8 mouse cellular contexts compared by ENCODE assay signal in genomic region chr1:93825771-93826539, GRCm38 (mm10). TPM values are rescaled to one million over a fixed set of nuclear protein-coding genes. Genes with fewer than 3 reads are reported as not detected.
DNase-seq lines count a peak whose midpoint lies in the region; ATAC-seq and TF ChIP-seq lines count a peak whose summit lies in the region.

No protein-coding gene starts in this region.

- H3K4me3 ChIP-seq in forebrain, embryonic 14.5 days (ENCODE audit: low read depth, low read length): peak overlapping the region; percentile 42
- H3K4me3 ChIP-seq in limb, embryonic 14.5 days (replicated peaks; ENCODE audit: low read length): peak overlapping the region; percentile 59
- peak overlapping the region; percentile 50 for H3K4me3 ChIP-seq in neural tube, embryonic 13.5 days

- peak; percentile 25 to 42 for DNase-seq in layer of hippocampus, postnatal 10 days (ENCODE audit: low spot score in 2 of 2)
- DNase-seq in layer of hippocampus, postnatal 14 days (ENCODE audit: low spot score in 2 of 2): no peak
- peak; percentile 76 for DNase-seq in cerebellum, adult 11-12 months
- peak; percentile 19 for DNase-seq in forebrain, embryonic 14.5 days (ENCODE audit: low spot score)
- DNase-seq in limb, embryonic 14.5 days (ENCODE audit: low spot score): no peak
- DNase-seq in right cerebral cortex, postnatal 36 days (ENCODE audit: low spot score in 2 of 2): no peak
- DNase-seq in adipocyte (ENCODE audit: low spot score): no peak

- H3K4me1 ChIP-seq in forebrain, embryonic 14.5 days (ENCODE audit: control insufficient read depth, insufficient read depth, low read length): peaks cover 6% of the 10 kb centered on the region
- peaks cover 7% of the 10 kb centered on the region; the same call in 1 of the 2 replicates for H3K4me1 ChIP-seq in limb, embryonic 14.5 days (ENCODE audit: control insufficient read depth, insufficient read depth, low read length)
- peaks cover 18% of the 10 kb centered on the region for H3K4me1 ChIP-seq in neural tube, embryonic 13.5 days (replicated peaks)

- H3K9ac ChIP-seq in forebrain, embryonic 14.5 days (ENCODE audit: low read length): peak overlapping the region; percentile 64
- H3K9ac ChIP-seq in limb, embryonic 14.5 days (ENCODE audit: low read depth, low read length, severe bottlenecking): peak overlapping the region; percentile 71
- H3K9ac ChIP-seq in neural tube, embryonic 13.5 days: peak overlapping the region; percentile 73

- H3K36me3 ChIP-seq in forebrain, embryonic 14.5 days (ENCODE audit: control insufficient read depth, insufficient read depth, low read length): peaks cover 6% of the 10 kb centered on the region; the same call in 1 of the 2 replicates
- H3K36me3 ChIP-seq in limb, embryonic 14.5 days (ENCODE audit: control insufficient read depth, insufficient read depth, low read length): peaks cover 3% of the 10 kb centered on the region; the same call in 1 of the 2 replicates
- peaks cover 14% of the 10 kb centered on the region for H3K36me3 ChIP-seq in neural tube, embryonic 13.5 days

- no peak for TF ChIP-seq POLR2A in limb, embryonic 14.5 days (IDR thresholded peaks at IDR 0.05; ENCODE audit: borderline replicate concordance, extremely low read depth, insufficient read depth, insufficient read length)

- peak; percentile 38 for ATAC-seq in forebrain, embryonic 14.5 days
- no peak for ATAC-seq in limb, embryonic 14.5 days (ENCODE audit: low FRiP score, low read depth)
- ATAC-seq in neural tube, embryonic 13.5 days (ENCODE audit: low read depth): peak; percentile 55

- WGBS in forebrain, embryonic 14.5 days: 45% methylated on average over 27 of the region's 27 CpGs
- 47% methylated on average over 26 of the region's 27 CpGs for WGBS in limb, embryonic 14.5 days
- WGBS in neural tube, embryonic 13.5 days: 36% methylated on average over 27 of the region's 27 CpGs

- no peaks in the 10 kb centered on the region for H3K9me3 ChIP-seq in forebrain, embryonic 14.5 days (replicated peaks; ENCODE audit: control insufficient read depth, low read length)
- no peaks in the 10 kb centered on the region for H3K9me3 ChIP-seq in limb, embryonic 14.5 days (ENCODE audit: control insufficient read depth, low read length)
- H3K9me3 ChIP-seq in neural tube, embryonic 13.5 days: no peaks in the 10 kb centered on the region

- H3K27ac ChIP-seq in forebrain, embryonic 14.5 days (ENCODE audit: low read depth, low read length): peak overlapping the region; percentile 92
- peak overlapping the region; percentile 94 for H3K27ac ChIP-seq in limb, embryonic 14.5 days (replicated peaks; ENCODE audit: low read depth, low read length)
- peak overlapping the region; percentile 95 for H3K27ac ChIP-seq in neural tube, embryonic 13.5 days (replicated peaks)

- H3K4me2 ChIP-seq in forebrain, embryonic 14.5 days (ENCODE audit: low read length): peak overlapping the region; percentile 91
- H3K4me2 ChIP-seq in limb, embryonic 14.5 days (replicated peaks; ENCODE audit: low read depth, low read length, severe bottlenecking): peak overlapping the region; percentile 64
- H3K4me2 ChIP-seq in neural tube, embryonic 13.5 days: peak overlapping the region; percentile 81

- H3K27me3 ChIP-seq in forebrain, embryonic 14.5 days (replicated peaks; ENCODE audit: control insufficient read depth, insufficient read depth, low read length): no peaks in the 10 kb centered on the region
- no peaks in the 10 kb centered on the region for H3K27me3 ChIP-seq in limb, embryonic 14.5 days (ENCODE audit: control insufficient read depth, insufficient read depth, low read length)
- H3K27me3 ChIP-seq in neural tube, embryonic 13.5 days: no peaks in the 10 kb centered on the region

RNA-seq across cellular contexts. Expression of gene D2hgdh, which starts 1.2 kb away (rescaled TPM):
- 10 to 100 TPM; 12.9 to 15.4 TPM for total RNA-seq in layer of hippocampus, postnatal 10 days (2021)
- total RNA-seq in layer of hippocampus, postnatal 14 days (2021): 10 to 100 TPM; 16.5 to 16.6 TPM
- polyA plus RNA-seq in forebrain, embryonic 14.5 days (2014; fragmentation: Nextera tagmentation; extraction: Ambion mirVana): 11.0 and 12.7 TPM in 2 replicates
- polyA plus RNA-seq in limb, embryonic 14.5 days (2012; rRNA removed): 25.1 and 34.0 TPM in 2 replicates
- 11.2 and 13.2 TPM in 2 replicates for polyA plus RNA-seq in limb, embryonic 14.5 days (2014; fragmentation: Nextera tagmentation; extraction: Ambion mirVana)
- polyA plus RNA-seq in neural tube, embryonic 13.5 days (2015; fragmentation: Nextera tagmentation; extraction: Ambion mirVana): 18.4 and 18.9 TPM in 2 replicates

RNA-seq across cellular contexts. Expression of gene Ing5, which starts 22.2 kb away (rescaled TPM):
- 10 to 100 TPM; 10.4 to 11.2 TPM for total RNA-seq in layer of hippocampus, postnatal 10 days (2021)
- total RNA-seq in layer of hippocampus, postnatal 14 days (2021): 10 to 100 TPM in 1 of 2 experiments, 1 to 10 TPM in 1; 9.0 to 11.1 TPM
- polyA plus RNA-seq in forebrain, embryonic 14.5 days (2014; fragmentation: Nextera tagmentation; extraction: Ambion mirVana): 8.0 and 8.5 TPM in 2 replicates
- polyA plus RNA-seq in limb, embryonic 14.5 days (2012; rRNA removed): 14.1 and 15.1 TPM in 2 replicates
- polyA plus RNA-seq in limb, embryonic 14.5 days (2014; fragmentation: Nextera tagmentation; extraction: Ambion mirVana): 9.9 and 11.7 TPM in 2 replicates
- polyA plus RNA-seq in neural tube, embryonic 13.5 days (2015; fragmentation: Nextera tagmentation; extraction: Ambion mirVana): 9.0 and 9.7 TPM in 2 replicates

RNA-seq across cellular contexts. Expression of gene Dtymk, which starts 24.2 kb away (rescaled TPM):
- total RNA-seq in layer of hippocampus, postnatal 10 days (2021): 10 to 100 TPM; 65.9 to 69.4 TPM
- total RNA-seq in layer of hippocampus, postnatal 14 days (2021): 10 to 100 TPM; 56.8 to 64.0 TPM
- polyA plus RNA-seq in forebrain, embryonic 14.5 days (2014; fragmentation: Nextera tagmentation; extraction: Ambion mirVana): 173 and 185 TPM in 2 replicates
- polyA plus RNA-seq in limb, embryonic 14.5 days (2012; rRNA removed): 279 and 285 TPM in 2 replicates
- 234 and 246 TPM in 2 replicates for polyA plus RNA-seq in limb, embryonic 14.5 days (2014; fragmentation: Nextera tagmentation; extraction: Ambion mirVana)
- 155 and 158 TPM in 2 replicates for polyA plus RNA-seq in neural tube, embryonic 13.5 days (2015; fragmentation: Nextera tagmentation; extraction: Ambion mirVana)

RNA-seq across cellular contexts. Expression of gene Gal3st2, which starts 35.2 kb away (rescaled TPM):
- under 1 TPM in 1 of 2 experiments, not detected in 1; 0.54 TPM for total RNA-seq in layer of hippocampus, postnatal 10 days (2021)
- total RNA-seq in layer of hippocampus, postnatal 14 days (2021): under 1 TPM in 1 of 2 experiments, not detected in 1; 0.78 TPM
- not detected in 2 replicates for polyA plus RNA-seq in forebrain, embryonic 14.5 days (2014; fragmentation: Nextera tagmentation; extraction: Ambion mirVana)
- polyA plus RNA-seq in limb, embryonic 14.5 days (2012; rRNA removed): 0.23 and 0.54 TPM in 2 replicates
- polyA plus RNA-seq in limb, embryonic 14.5 days (2014; fragmentation: Nextera tagmentation; extraction: Ambion mirVana): 0.08 TPM in 1 of 2 replicates, not detected in the other
- polyA plus RNA-seq in neural tube, embryonic 13.5 days (2015; fragmentation: Nextera tagmentation; extraction: Ambion mirVana): not detected in 2 replicates

Comparison
In these comparisons a context has a peak if more than half of its experiments do, and no peak if none do; other contexts are left out.
1. DNase-seq: peak in layer of hippocampus, postnatal 10 days (2 of 2), cerebellum, adult 11-12 months (single experiment) and forebrain, embryonic 14.5 days (single experiment); none in layer of hippocampus, postnatal 14 days (0 of 2), limb, embryonic 14.5 days (single experiment), right cerebral cortex, postnatal 36 days (0 of 2) and adipocyte (single experiment).
2. Peak in every context shown above with its lines, with median percentiles within 50 percentile points of each other: H3K27ac ChIP-seq, H3K4me2 ChIP-seq, H3K4me3 ChIP-seq and H3K9ac ChIP-seq.